Mouse (Mus musculus): ENCODE measurements around the gene Cmtm5. TPM values are rescaled to one million over a fixed set of nuclear protein-coding genes. Genes with fewer than 3 reads are reported as not detected.
A peak's percentile ranks its signal among the peaks of the same experiment; 100 is the strongest.
"Not testable (repeated sequence)": the region's sequence is repeated elsewhere in the genome, so short reads cannot be mapped to it uniquely, and the experiment has no call there.

Cmtm5 gene
- polyA plus RNA-seq, 1 experiment = not detected

GRCm38 (mm10) chr14:54974068-54974791, 38.2 kb downstream of the Cmtm5 start:
- TF ChIP-seq POLR2A (IDR thresholded peaks at IDR 0.05; ENCODE audit: insufficient read depth, low read depth, low read length) (no peak), CTCF (IDR thresholded peaks at IDR 0.05; ENCODE audit: insufficient read depth, low read depth, low read length) (no peak)
- H3K4me1 ChIP-seq (ENCODE audit: control insufficient read depth, insufficient read depth, low read length) = peaks cover 28% of the 10 kb centered on the region
- H3K4me3 ChIP-seq (ENCODE audit: insufficient read depth, low read depth, low read length) = peak overlapping the region; percentile 4
- 38% methylated on average over 6 of the region's 6 CpGs for WGBS
- peak overlapping the region; percentile 91 for H3K27ac ChIP-seq (ENCODE audit: insufficient read depth, low read depth, low read length)

DNA sequence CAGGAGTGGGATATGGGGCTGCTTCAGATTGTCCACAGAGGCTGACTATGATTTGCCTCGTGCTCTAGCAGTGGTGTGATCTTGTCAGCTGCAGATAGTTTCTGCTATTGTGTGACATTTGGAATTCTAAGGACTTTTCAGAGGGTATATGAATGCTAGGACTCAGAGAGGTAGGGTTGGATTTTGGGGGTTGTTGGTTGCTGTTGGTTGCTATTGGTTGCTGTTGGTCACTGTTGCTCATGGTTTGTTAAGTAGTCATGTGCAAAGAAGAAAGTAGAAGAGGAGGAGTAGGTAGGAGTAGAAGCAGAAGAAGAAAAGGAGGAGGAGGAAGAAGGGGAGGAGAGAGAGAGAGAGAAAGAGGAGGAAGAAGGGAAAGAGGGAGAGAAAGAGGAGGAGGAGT, 40.6 kb downstream of the Cmtm5 start, which contains the start of gene Gm17428:
Gm17428 (plus strand) TSS at position 301 of the 400 bp plus-strand sequence.
- Histone ChIP-seq H3K27ac (ENCODE audit: insufficient read depth, low read depth, low read length) (no peak within 1 kb of the TSS), H3K4me3 (ENCODE audit: insufficient read depth, low read depth, low read length) (no peak within 1 kb of the TSS), H3K4me1 (ENCODE audit: control insufficient read depth, insufficient read depth, low read length) (peaks cover 28% of the 10 kb centered on the region)
- WGBS = 92% methylated on average over 1 of the region's 1 CpGs
- TF ChIP-seq POLR2A (IDR thresholded peaks at IDR 0.05; ENCODE audit: insufficient read depth, low read depth, low read length) (no peak), CTCF (IDR thresholded peaks at IDR 0.05; ENCODE audit: insufficient read depth, low read depth, low read length) (no peak)

GRCm38 (mm10) chr14:54978664-54979063, 42.6 kb downstream of the Cmtm5 start:
- 91% methylated on average over 8 of the region's 8 CpGs for WGBS
- no peak for TF ChIP-seq POLR2A (IDR thresholded peaks at IDR 0.05; ENCODE audit: insufficient read depth, low read depth, low read length)
- TF ChIP-seq CTCF (IDR thresholded peaks at IDR 0.05; ENCODE audit: insufficient read depth, low read depth, low read length) = no peak
- peaks cover 18% of the 10 kb centered on the region for H3K4me1 ChIP-seq (ENCODE audit: control insufficient read depth, insufficient read depth, low read length)
- H3K4me3 ChIP-seq (ENCODE audit: insufficient read depth, low read depth, low read length) = no peak overlapping the region
- H3K27ac ChIP-seq (ENCODE audit: insufficient read depth, low read depth, low read length) = no peak overlapping the region

DNA sequence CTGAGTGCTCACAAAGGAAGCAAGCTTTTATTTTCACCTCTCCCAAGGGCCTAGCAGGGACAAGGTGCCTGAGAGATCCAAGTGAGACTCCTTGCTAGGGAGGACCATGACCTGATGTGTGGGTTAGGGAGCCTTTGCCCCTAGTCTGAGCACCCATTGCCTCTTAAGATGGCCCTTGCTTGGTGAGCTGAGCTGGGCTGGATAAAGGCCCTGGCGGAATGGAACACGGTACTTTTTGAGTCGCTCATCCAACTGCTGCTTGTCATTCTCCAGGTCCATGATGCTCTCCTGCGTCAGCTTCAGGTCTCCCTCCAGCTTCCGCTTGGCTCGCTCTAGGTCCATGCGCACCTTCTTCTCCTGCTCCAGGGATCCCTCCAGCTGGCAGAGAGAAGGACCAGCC, 45.9 kb downstream of the Cmtm5 start:
- 97% methylated on average over 7 of the region's 7 CpGs for WGBS
- Histone ChIP-seq H3K4me1 (ENCODE audit: control insufficient read depth, insufficient read depth, low read length) (no peaks in the 10 kb centered on the region), H3K4me3 (ENCODE audit: insufficient read depth, low read depth, low read length) (no peak overlapping the region), H3K27ac (ENCODE audit: insufficient read depth, low read depth, low read length) (no peak overlapping the region)
- TF ChIP-seq CTCF (IDR thresholded peaks at IDR 0.05; ENCODE audit: insufficient read depth, low read depth, low read length) = no peak
- TF ChIP-seq POLR2A (IDR thresholded peaks at IDR 0.05; ENCODE audit: insufficient read depth, low read depth, low read length) = no peak

DNA sequence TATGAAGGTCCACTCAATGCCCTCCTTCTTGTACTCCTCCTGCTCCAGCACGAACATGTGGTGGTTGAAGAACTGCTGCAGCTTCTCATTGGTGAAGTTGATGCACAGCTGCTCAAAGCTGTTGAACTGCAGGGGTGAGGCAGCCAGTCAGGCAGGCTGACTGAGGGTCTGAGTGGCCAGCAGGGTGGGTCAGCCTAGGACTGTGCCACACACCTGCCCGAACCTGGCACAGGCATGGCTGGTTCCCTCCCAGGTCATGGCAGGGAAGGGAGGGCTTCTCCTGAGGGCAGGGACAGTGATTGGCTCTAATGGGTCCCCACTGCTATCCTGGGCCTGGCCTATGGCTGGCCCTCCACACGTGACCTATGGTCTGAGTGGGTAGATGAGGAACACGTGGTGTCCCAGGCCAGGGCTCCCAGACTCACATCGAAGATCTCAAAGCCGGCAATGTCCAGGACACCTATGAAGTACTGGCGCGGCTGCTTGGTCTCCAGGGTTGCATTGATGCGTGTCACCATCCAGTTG, 52.4 kb downstream of the Cmtm5 start:
- 96% methylated on average over 9 of the region's 9 CpGs for WGBS
- not testable (repeated sequence) for H3K4me3 ChIP-seq (ENCODE audit: insufficient read depth, low read depth, low read length); H3K27ac ChIP-seq (ENCODE audit: insufficient read depth, low read depth, low read length)

More for the DNA sequence above, 52.4 kb downstream of the Cmtm5 start:
- peaks cover 13% of the 10 kb centered on the region for H3K4me1 ChIP-seq (ENCODE audit: control insufficient read depth, insufficient read depth, low read length)

Other genes with a start within 250 kb of the Cmtm5 start
- gene Acin1, start 249.3 kb upstream of the Cmtm5 start, polyA plus RNA-seq (2012; ENCODE audit: insufficient read depth, insufficient read length, low replicate concordance, missing spikeins) = 835 TPM in 1 of 2 replicates, not detected in the other
- not detected in 2 replicates for gene Gm29776, start 237.4 kb upstream of the Cmtm5 start, polyA plus RNA-seq (2012; ENCODE audit: insufficient read depth, insufficient read length, low replicate concordance, missing spikeins)
- gene Cebpe, start 224.1 kb upstream of the Cmtm5 start, polyA plus RNA-seq (2012; ENCODE audit: insufficient read depth, insufficient read length, low replicate concordance, missing spikeins) = not detected in 2 replicates
- gene Slc7a8, start 154.3 kb upstream of the Cmtm5 start, polyA plus RNA-seq (2012; ENCODE audit: insufficient read depth, insufficient read length, low replicate concordance, missing spikeins) = not detected in 2 replicates
- not detected in 2 replicates for gene Rnf212b, start 122.1 kb upstream of the Cmtm5 start, polyA plus RNA-seq (2012; ENCODE audit: insufficient read depth, insufficient read length, low replicate concordance, missing spikeins)
- not detected in 2 replicates for gene Homez, start 65.3 kb upstream of the Cmtm5 start, polyA plus RNA-seq (2012; ENCODE audit: insufficient read depth, insufficient read length, low replicate concordance, missing spikeins)
- not detected in 2 replicates for gene Ppp1r3e, start 58.7 kb upstream of the Cmtm5 start, polyA plus RNA-seq (2012; ENCODE audit: insufficient read depth, insufficient read length, low replicate concordance, missing spikeins)
- gene Bcl2l2, start 52.9 kb upstream of the Cmtm5 start, polyA plus RNA-seq (2012; ENCODE audit: insufficient read depth, insufficient read length, low replicate concordance, missing spikeins) = 145 TPM in 1 of 2 replicates, not detected in the other
- not detected in 2 replicates for gene Gm20521, start 52.8 kb upstream of the Cmtm5 start, polyA plus RNA-seq (2012; ENCODE audit: insufficient read depth, insufficient read length, low replicate concordance, missing spikeins)
- gene Pabpn1, start 43.8 kb upstream of the Cmtm5 start, polyA plus RNA-seq (2012; ENCODE audit: insufficient read depth, insufficient read length, low replicate concordance, missing spikeins) = not detected in 2 replicates
- 220 TPM in 1 of 2 replicates, not detected in the other for gene Slc22a17, start 23.1 kb upstream of the Cmtm5 start, polyA plus RNA-seq (2012; ENCODE audit: insufficient read depth, insufficient read length, low replicate concordance, missing spikeins)
- not detected in 2 replicates for gene Efs, start 10.1 kb upstream of the Cmtm5 start, polyA plus RNA-seq (2012; ENCODE audit: insufficient read depth, insufficient read length, low replicate concordance, missing spikeins)
- not detected in 2 replicates for gene Il25, start 3.6 kb upstream of the Cmtm5 start, polyA plus RNA-seq (2012; ENCODE audit: insufficient read depth, insufficient read length, low replicate concordance, missing spikeins)
- gene Myh6, start 30.7 kb downstream of the Cmtm5 start, polyA plus RNA-seq (2012; ENCODE audit: insufficient read depth, insufficient read length, low replicate concordance, missing spikeins) = not detected in 2 replicates
- not detected in 2 replicates for gene Gm17428, start 40.7 kb downstream of the Cmtm5 start, polyA plus RNA-seq (2012; ENCODE audit: insufficient read depth, insufficient read length, low replicate concordance, missing spikeins)
- gene Myh7, start 58.4 kb downstream of the Cmtm5 start, polyA plus RNA-seq (2012; ENCODE audit: insufficient read depth, insufficient read length, low replicate concordance, missing spikeins) = not detected in 2 replicates
- gene Ngdn, start 79.2 kb downstream of the Cmtm5 start, polyA plus RNA-seq (2012; ENCODE audit: insufficient read depth, insufficient read length, low replicate concordance, missing spikeins) = not detected in 2 replicates
- not detected in 2 replicates for gene Zfhx2, start 156.1 kb downstream of the Cmtm5 start, polyA plus RNA-seq (2012; ENCODE audit: insufficient read depth, insufficient read length, low replicate concordance, missing spikeins)
- gene Thtpa, start 158.5 kb downstream of the Cmtm5 start, polyA plus RNA-seq (2012; ENCODE audit: insufficient read depth, insufficient read length, low replicate concordance, missing spikeins) = not detected in 2 replicates
- not detected in 2 replicates for gene Ap1g2, start 170.3 kb downstream of the Cmtm5 start, polyA plus RNA-seq (2012; ENCODE audit: insufficient read depth, insufficient read length, low replicate concordance, missing spikeins)
- gene Jph4, start 180.7 kb downstream of the Cmtm5 start, polyA plus RNA-seq (2012; ENCODE audit: insufficient read depth, insufficient read length, low replicate concordance, missing spikeins) = not detected in 2 replicates